Mouse (Mus musculus): Measurements from ENCODE around the gene Clpb. TPM values are rescaled to one million over a fixed set of nuclear protein-coding genes. Genes with fewer than 3 reads are reported as not detected.

The Clpb gene
- polyA plus RNA-seq, 1 experiment from 2014 or later, result 23.2 TPM

GRCm38 (mm10) chr7:101691863-101692262 is 28.4 kb downstream of the Clpb start:
- no peak for ATAC-seq (ENCODE audit: insufficient read depth)
- Histone ChIP-seq H3K9ac (no peak overlapping the region), H3K4me2 (no peak overlapping the region), H3K4me3 (replicated peaks) (no peak overlapping the region), H3K27ac (replicated peaks) (no peak overlapping the region), H3K9me3 (replicated peaks) (no peaks in the 10 kb centered on the region), H3K36me3 (replicated peaks) (no peaks in the 10 kb centered on the region; the same call in 1 of the 2 replicates), H3K4me1 (replicated peaks) (peaks cover 10% of the 10 kb centered on the region), H3K27me3 (no peaks in the 10 kb centered on the region)
- WGBS (ENCODE audit: insufficient replicate concordance), result 64% methylated on average over 8 of the region's 8 CpGs

- Histone ChIP-seq H3K27me3 (no peaks in the 10 kb centered on the region), H3K4me1 (replicated peaks) (peaks cover 12% of the 10 kb centered on the region), H3K4me2 (no peak overlapping the region), H3K36me3 (replicated peaks) (no peaks in the 10 kb centered on the region; the same call in 1 of the 2 replicates), H3K4me3 (replicated peaks) (no peak overlapping the region), H3K27ac (replicated peaks) (no peak overlapping the region), H3K9me3 (replicated peaks) (no peaks in the 10 kb centered on the region), H3K9ac (no peak overlapping the region)
- WGBS (ENCODE audit: insufficient replicate concordance), result 72% methylated on average over 14 of the region's 14 CpGs
- ATAC-seq (ENCODE audit: insufficient read depth), result peak; percentile 71
Measured at GRCm38 (mm10) chr7:101692446-101692845, 29.0 kb downstream of the Clpb start.

- Histone ChIP-seq H3K9me3 (replicated peaks) (no peaks in the 10 kb centered on the region), H3K4me3 (replicated peaks) (no peak overlapping the region), H3K36me3 (replicated peaks) (no peaks in the 10 kb centered on the region), H3K27me3 (no peaks in the 10 kb centered on the region), H3K27ac (replicated peaks) (no peak overlapping the region), H3K4me1 (replicated peaks) (peaks cover 14% of the 10 kb centered on the region), H3K9ac (no peak overlapping the region), H3K4me2 (no peak overlapping the region)
- 68% methylated on average over 5 of the region's 5 CpGs for WGBS (ENCODE audit: insufficient replicate concordance)
- no peak for ATAC-seq (ENCODE audit: insufficient read depth)
Measured at GRCm38 (mm10) chr7:101695483-101695882, 32.0 kb downstream of the Clpb start.

- H3K27ac ChIP-seq (replicated peaks), result no peak overlapping the region
- H3K4me3 ChIP-seq (replicated peaks), result no peak overlapping the region
- no peaks in the 10 kb centered on the region for H3K27me3 ChIP-seq
- no peaks in the 10 kb centered on the region for H3K36me3 ChIP-seq (replicated peaks)
- ATAC-seq (ENCODE audit: insufficient read depth), result peak; percentile 85
- 39% methylated on average over 10 of the region's 10 CpGs for WGBS (ENCODE audit: insufficient replicate concordance)
- no peak overlapping the region for H3K9ac ChIP-seq
- no peaks in the 10 kb centered on the region for H3K9me3 ChIP-seq (replicated peaks)
- peak overlapping the region; percentile 6; the same call in 1 of the 2 replicates for H3K4me2 ChIP-seq
- H3K4me1 ChIP-seq (replicated peaks), result peaks cover 14% of the 10 kb centered on the region
Measured at GRCm38 (mm10) chr7:101696931-101697723, 33.7 kb downstream of the Clpb start.

GRCm38 (mm10) chr7:101700296-101700695 is 36.9 kb downstream of the Clpb start:
- ATAC-seq (ENCODE audit: insufficient read depth), result no peak
- 65% methylated on average over 3 of the region's 3 CpGs for WGBS (ENCODE audit: insufficient replicate concordance)
- H3K4me3 ChIP-seq (replicated peaks), result no peak overlapping the region
- no peak overlapping the region for H3K27ac ChIP-seq (replicated peaks)
- H3K4me2 ChIP-seq, result no peak overlapping the region
- H3K4me1 ChIP-seq (replicated peaks), result peaks cover 14% of the 10 kb centered on the region
- no peaks in the 10 kb centered on the region for H3K9me3 ChIP-seq (replicated peaks)
- H3K36me3 ChIP-seq (replicated peaks), result no peaks in the 10 kb centered on the region
- no peak overlapping the region for H3K9ac ChIP-seq
- no peaks in the 10 kb centered on the region for H3K27me3 ChIP-seq

GRCm38 (mm10) chr7:101702706-101703105 is 39.3 kb downstream of the Clpb start:
- Histone ChIP-seq H3K4me2 (no peak overlapping the region), H3K27me3 (no peaks in the 10 kb centered on the region), H3K9ac (no peak overlapping the region), H3K4me1 (replicated peaks) (peaks cover 3% of the 10 kb centered on the region), H3K36me3 (replicated peaks) (no peaks in the 10 kb centered on the region), H3K27ac (replicated peaks) (no peak overlapping the region), H3K4me3 (replicated peaks) (no peak overlapping the region), H3K9me3 (replicated peaks) (no peaks in the 10 kb centered on the region)
- ATAC-seq (ENCODE audit: insufficient read depth), result no peak
- WGBS (ENCODE audit: insufficient replicate concordance), result 60% methylated on average over 5 of the region's 5 CpGs

- H3K36me3 ChIP-seq (replicated peaks), result no peaks in the 10 kb centered on the region
- H3K4me1 ChIP-seq (replicated peaks), result no peaks in the 10 kb centered on the region
- no peak overlapping the region for H3K4me3 ChIP-seq (replicated peaks)
- H3K27ac ChIP-seq (replicated peaks), result no peak overlapping the region
- H3K9me3 ChIP-seq (replicated peaks), result no peaks in the 10 kb centered on the region
- H3K9ac ChIP-seq, result no peak overlapping the region
- ATAC-seq (ENCODE audit: insufficient read depth), result no peak
- no peaks in the 10 kb centered on the region for H3K27me3 ChIP-seq
- H3K4me2 ChIP-seq, result no peak overlapping the region
- WGBS (ENCODE audit: insufficient replicate concordance), result 76% methylated on average over 3 of the region's 3 CpGs
Measured at GRCm38 (mm10) chr7:101709586-101709985, 46.2 kb downstream of the Clpb start.

GRCm38 (mm10) chr7:101710236-101710635 is 46.8 kb downstream of the Clpb start:
- ATAC-seq (ENCODE audit: insufficient read depth), result no peak
- WGBS (ENCODE audit: insufficient replicate concordance), result 39% methylated on average over 5 of the region's 5 CpGs

GRCm38 (mm10) chr7:101713828-101714400 is 50.5 kb downstream of the Clpb start:
- H3K27me3 ChIP-seq, result no peaks in the 10 kb centered on the region
- no peak overlapping the region for H3K27ac ChIP-seq (replicated peaks)
- no peak for ATAC-seq (ENCODE audit: insufficient read depth)
- WGBS (ENCODE audit: insufficient replicate concordance), result 77% methylated on average over 9 of the region's 9 CpGs
- H3K4me3 ChIP-seq (replicated peaks), result no peak overlapping the region
- H3K9ac ChIP-seq, result no peak overlapping the region
- no peaks in the 10 kb centered on the region for H3K4me1 ChIP-seq (replicated peaks)
- H3K9me3 ChIP-seq (replicated peaks), result no peaks in the 10 kb centered on the region
- H3K4me2 ChIP-seq, result no peak overlapping the region
- H3K36me3 ChIP-seq (replicated peaks), result no peaks in the 10 kb centered on the region

More at GRCm38 (mm10) chr7:101710236-101710635, 46.8 kb downstream of the Clpb start:
- Histone ChIP-seq H3K9ac (no peak overlapping the region), H3K27me3 (no peaks in the 10 kb centered on the region), H3K9me3 (replicated peaks) (no peaks in the 10 kb centered on the region), H3K36me3 (replicated peaks) (no peaks in the 10 kb centered on the region), H3K4me1 (replicated peaks) (no peaks in the 10 kb centered on the region), H3K4me2 (no peak overlapping the region), H3K4me3 (replicated peaks) (no peak overlapping the region), H3K27ac (replicated peaks) (no peak overlapping the region)

GRCm38 (mm10) chr7:101715041-101715551 is 51.7 kb downstream of the Clpb start:
- Histone ChIP-seq H3K4me2 (no peak overlapping the region), H3K9me3 (replicated peaks) (no peaks in the 10 kb centered on the region), H3K27ac (replicated peaks) (no peak overlapping the region), H3K9ac (no peak overlapping the region), H3K4me1 (replicated peaks) (no peaks in the 10 kb centered on the region), H3K27me3 (no peaks in the 10 kb centered on the region), H3K4me3 (replicated peaks) (no peak overlapping the region), H3K36me3 (replicated peaks) (no peaks in the 10 kb centered on the region)
- 59% methylated on average over 5 of the region's 5 CpGs for WGBS (ENCODE audit: insufficient replicate concordance)
- no peak for ATAC-seq (ENCODE audit: insufficient read depth)

- Histone ChIP-seq H3K9me3 (replicated peaks) (no peaks in the 10 kb centered on the region), H3K4me1 (replicated peaks) (no peaks in the 10 kb centered on the region), H3K36me3 (replicated peaks) (no peaks in the 10 kb centered on the region), H3K27ac (replicated peaks) (no peak overlapping the region), H3K9ac (no peak overlapping the region), H3K4me2 (no peak overlapping the region), H3K27me3 (no peaks in the 10 kb centered on the region), H3K4me3 (replicated peaks) (no peak overlapping the region)
- no peak for ATAC-seq (ENCODE audit: insufficient read depth)
- WGBS (ENCODE audit: insufficient replicate concordance), result 72% methylated on average over 3 of the region's 3 CpGs
Measured at GRCm38 (mm10) chr7:101720356-101720755, 56.9 kb downstream of the Clpb start.
